Mouse (Mus musculus) adrenal gland, adult 10 weeks (tissue): ENCODE measurements around the gene Dnajb3. TPM values are rescaled to one million over a fixed set of nuclear protein-coding genes. Genes with fewer than 3 reads are reported as not detected.

Experiments used
- polyA plus RNA-seq: library from polyadenylated mRNA; stranded (reverse); fragments of 350-450 nt; fragmentation: Illumina TruSeq; extraction: RNeasy Lipid Tissue Mini Kit (QIAGEN cat#74804); gene quantifications from one replicate; pipeline ENCODE4 v1.2.3, GENCODE M21; 2014; ENCODE audit warnings: low read depth, low replicate concordance

Dnajb3 gene
- polyA plus RNA-seq, result 2.4 TPM

GRCm38 (mm10) chr1:88205294-88205922, at the start of gene Dnajb3:
Dnajb3 (minus strand) TSS chr1:88205782.

GRCm38 (mm10) chr1:88226670-88227379, 21.2 kb upstream of the Dnajb3 start, which contains the start of gene Mroh2a:
Mroh2a (plus strand) TSS chr1:88226986.

GRCm38 (mm10) chr1:88211812-88212211, 6.2 kb upstream of the Dnajb3 start, which contains the start of gene Ugt1a1:
Ugt1a1 (plus strand) TSS chr1:88211959.

GRCm38 (mm10) chr1:88200456-88200855, 5.1 kb downstream of the Dnajb3 start, which contains the start of gene Ugt1a2:
Ugt1a2 (plus strand) TSS chr1:88200601.

GRCm38 (mm10) chr1:88165711-88166110, 39.9 kb downstream of the Dnajb3 start, which contains the start of gene Ugt1a5:
Ugt1a5 (plus strand) TSS chr1:88166012.

Other genes with a start within 250 kb of the Dnajb3 start
- gene Usp40, start 197.2 kb downstream of the Dnajb3 start, polyA plus RNA-seq, result 46.0 TPM
- gene Ugt1a10, start 150.4 kb downstream of the Dnajb3 start, polyA plus RNA-seq, result not detected
- gene Ugt1a9, start 135.0 kb downstream of the Dnajb3 start, polyA plus RNA-seq, result not detected
- gene Ugt1a8, start 118.0 kb downstream of the Dnajb3 start, polyA plus RNA-seq, result not detected
- gene Ugt1a7c, start 110.7 kb downstream of the Dnajb3 start, polyA plus RNA-seq, result 6.2 TPM
- gene Ugt1a6b, start 102.5 kb downstream of the Dnajb3 start, polyA plus RNA-seq, result 0.52 TPM
- 5.1 TPM for gene Ugt1a6a, start 71.0 kb downstream of the Dnajb3 start, polyA plus RNA-seq
- not detected for gene Ugt1a5, start 39.8 kb downstream of the Dnajb3 start, polyA plus RNA-seq
- not detected for gene Ugt1a2, start 5.2 kb downstream of the Dnajb3 start, polyA plus RNA-seq
- 21.2 TPM for gene Ugt1a1, start 6.2 kb upstream of the Dnajb3 start, polyA plus RNA-seq
- not detected for gene Mroh2a, start 21.2 kb upstream of the Dnajb3 start, polyA plus RNA-seq
- 22.9 TPM for gene Hjurp, start 71.9 kb upstream of the Dnajb3 start, polyA plus RNA-seq
- not detected for gene Trpm8, start 71.9 kb upstream of the Dnajb3 start, polyA plus RNA-seq
- gene Spp2, start 201.2 kb upstream of the Dnajb3 start, polyA plus RNA-seq, result not detected